Mouse (Mus musculus) midbrain, postnatal 0 days (tissue): ENCODE measurements around the gene Usf3. TPM values are rescaled to one million over a fixed set of nuclear protein-coding genes. Genes with fewer than 3 reads are reported as not detected.

Experiments used
- ATAC-seq: fragments of 200-750 bp; cut with Nextera tagmentation; 2 replicates; pipeline ENCODE4 v1.8.0; 2017; ENCODE audit warnings: moderate number of reproducible peaks, mild to moderate bottlenecking, moderate TSS enrichment, moderate library complexity; ENCODE audit not compliant: low FRiP score
- DNase-seq: peaks from one replicate; pipeline ENCODE4 v3.0.0-alpha.2; 2015; ENCODE audit warnings: low spot score
- H3K27ac ChIP-seq: fragments of 300-500 bp; sonication (generic); 2 replicates; pipeline ENCODE4 v1.5.1; 2014; ENCODE audit warnings: low read depth, mild to moderate bottlenecking, low read length, mixed read lengths
- H3K27me3 ChIP-seq: fragments of 300-500 bp; sonication (generic); 2 replicates; pipeline ENCODE4 v1.6.1; 2014; ENCODE audit warnings: low read length, control low read depth, mixed read lengths; ENCODE audit not compliant: insufficient read depth
- H3K36me3 ChIP-seq: fragments of 300-500 bp; sonication (generic); 2 replicates; pipeline ENCODE4 v1.6.1; 2014; ENCODE audit warnings: low read length, control low read depth, mixed read lengths; ENCODE audit not compliant: insufficient read depth
- H3K4me1 ChIP-seq: fragments of 300-500 bp; sonication (generic); 2 replicates; pipeline ENCODE4 v1.6.1; 2014; ENCODE audit warnings: mild to moderate bottlenecking, control low read depth, antibody characterized with exemption, low read length, mixed read lengths; ENCODE audit not compliant: insufficient read depth
- H3K4me2 ChIP-seq: fragments of 300-500 bp; sonication (generic); 2 replicates; pipeline ENCODE4 v1.6.1; 2014; ENCODE audit warnings: low read depth, mild to moderate bottlenecking, low read length, mixed read lengths; ENCODE audit not compliant: poor library complexity, severe bottlenecking
- H3K4me3 ChIP-seq: fragments of 300-500 bp; sonication (generic); 2 replicates; pipeline ENCODE4 v1.5.1; 2014; ENCODE audit warnings: low read depth, mild to moderate bottlenecking, low read length, moderate library complexity
- H3K9ac ChIP-seq: fragments of 300-500 bp; sonication (generic); replicated peaks from 2 replicates; pipeline ENCODE4 v1.6.1; 2014; ENCODE audit warnings: mild to moderate bottlenecking, low read length, moderate library complexity, mixed read lengths; ENCODE audit not compliant: poor library complexity, severe bottlenecking
- H3K9me3 ChIP-seq: fragments of 300-500 bp; sonication (generic); 2 replicates; pipeline ENCODE4 v1.6.1; 2016; ENCODE audit warnings: low read length, control low read depth
- CTCF ChIP-seq: IDR thresholded peaks from 2 replicates; pipeline ENCODE4 v1.5.1; 2016; ENCODE audit warnings: antibody characterized with exemption, mild to moderate bottlenecking
- WGBS: fragments of 180-500 bp; shearing (Covaris S2); extraction: QIAGEN DNeasy Blood & Tissue Kit; methylation state at CpG from one replicate; pipeline ENCODE4 v1.1.7; 2014; 5-methylcytosine and 5-hydroxymethylcytosine counted together
- polyA plus RNA-seq: library from polyadenylated mRNA; unstranded; fragments of >200 nt; fragmentation: Nextera tagmentation; extraction: Ambion mirVana; gene quantifications from 2 replicates; pipeline ENCODE4 v1.2.1, GENCODE M21; 2015
- total RNA-seq: library from RNA; depleted of rRNA; stranded (reverse); fragments of >200 nt; gene quantifications from 2 replicates; pipeline ENCODE4 v1.2.3, GENCODE M21; 2014

Gene Usf3
- total and polyA plus RNA-seq, 2 experiments from 2014 or later, result 1.5 to 12.0 TPM

- Histone ChIP-seq H3K9ac (no peak overlapping the region), H3K27me3 (no peaks in the 10 kb centered on the region), H3K27ac (no peak overlapping the region), H3K36me3 (no peaks in the 10 kb centered on the region), H3K4me1 (peaks cover 2% of the 10 kb centered on the region; the same call in 1 of the 2 replicates), H3K4me2 (no peak overlapping the region), H3K4me3 (no peak overlapping the region), H3K9me3 (no peaks in the 10 kb centered on the region)
- TF ChIP-seq CTCF, result no peak
- no peak for ATAC-seq
- WGBS, result 83% methylated on average over 3 of the region's 3 CpGs
- no peak for DNase-seq
Measured at GRCm38 (mm10) chr16:44133187-44133586, 39.9 kb upstream of the Usf3 start.

GRCm38 (mm10) chr16:44136511-44137021 is 36.5 kb upstream of the Usf3 start:
- TF ChIP-seq CTCF, result no peak
- DNase-seq, result no peak
- no peak overlapping the region for H3K4me2 ChIP-seq
- H3K4me3 ChIP-seq, result no peak overlapping the region
- H3K4me1 ChIP-seq, result peaks cover 2% of the 10 kb centered on the region; the same call in 1 of the 2 replicates
- H3K27ac ChIP-seq, result no peak overlapping the region
- H3K9ac ChIP-seq, result no peak overlapping the region
- no peak for ATAC-seq
- 86% methylated on average over 6 of the region's 6 CpGs for WGBS
- no peaks in the 10 kb centered on the region for H3K9me3 ChIP-seq
- no peaks in the 10 kb centered on the region for H3K27me3 ChIP-seq
- H3K36me3 ChIP-seq, result no peaks in the 10 kb centered on the region

GRCm38 (mm10) chr16:44138377-44138978 is 34.6 kb upstream of the Usf3 start:
- Histone ChIP-seq H3K36me3 (no peaks in the 10 kb centered on the region), H3K27ac (peak overlapping the region; percentile 96), H3K4me3 (peak overlapping the region; percentile 98), H3K27me3 (no peaks in the 10 kb centered on the region), H3K9me3 (no peaks in the 10 kb centered on the region), H3K4me1 (peaks cover 2% of the 10 kb centered on the region; the same call in 1 of the 2 replicates), H3K4me2 (peak overlapping the region; percentile 62), H3K9ac (peak overlapping the region; percentile 90)
- ATAC-seq (peak; percentile 1), DNase-seq (peak; percentile 3)
- no peak for TF ChIP-seq CTCF
- 2% methylated on average over 24 of the region's 24 CpGs for WGBS

- Histone ChIP-seq H3K27ac (peak overlapping the region; percentile 96), H3K4me2 (peak overlapping the region; percentile 62), H3K4me3 (peak overlapping the region; percentile 98), H3K9me3 (no peaks in the 10 kb centered on the region), H3K4me1 (peaks cover 2% of the 10 kb centered on the region; the same call in 1 of the 2 replicates), H3K9ac (peak overlapping the region; percentile 90), H3K36me3 (no peaks in the 10 kb centered on the region), H3K27me3 (no peaks in the 10 kb centered on the region)
- DNase-seq, result peak; percentile 99
- WGBS, result under 1% methylated on average over 25 of the region's 25 CpGs
- peak; percentile 90 for ATAC-seq
- no peak for TF ChIP-seq CTCF
Measured at GRCm38 (mm10) chr16:44138979-44139535, 34.0 kb upstream of the Usf3 start.

- peak; percentile 90 for ATAC-seq
- under 1% methylated on average over 63 of the region's 71 CpGs for WGBS
- Histone ChIP-seq H3K4me2 (peak within 1 kb of the TSS; percentile 67), H3K4me3 (peak within 1 kb of the TSS; percentile 98), H3K27me3 (no peaks in the 10 kb centered on the region), H3K9me3 (no peaks in the 10 kb centered on the region), H3K27ac (peak within 1 kb of the TSS; percentile 96), H3K9ac (peak within 1 kb of the TSS; percentile 90), H3K4me1 (peaks cover 2% of the 10 kb centered on the region; the same call in 1 of the 2 replicates), H3K36me3 (no peaks in the 10 kb centered on the region)
- peak; percentile 97 for DNase-seq
- no peak for TF ChIP-seq CTCF
Measured at GRCm38 (mm10) chr16:44139536-44140185, 33.4 kb upstream of the Usf3 start, which contains the start of the genes Atp6v1a and Naa50. Gene Atp6v1a (minus strand): TSS chr16:44139705. Gene Naa50 (plus strand): TSS chr16:44139830.
